Mouse (Mus musculus): ENCODE results near the gene Uncx.

DNA sequence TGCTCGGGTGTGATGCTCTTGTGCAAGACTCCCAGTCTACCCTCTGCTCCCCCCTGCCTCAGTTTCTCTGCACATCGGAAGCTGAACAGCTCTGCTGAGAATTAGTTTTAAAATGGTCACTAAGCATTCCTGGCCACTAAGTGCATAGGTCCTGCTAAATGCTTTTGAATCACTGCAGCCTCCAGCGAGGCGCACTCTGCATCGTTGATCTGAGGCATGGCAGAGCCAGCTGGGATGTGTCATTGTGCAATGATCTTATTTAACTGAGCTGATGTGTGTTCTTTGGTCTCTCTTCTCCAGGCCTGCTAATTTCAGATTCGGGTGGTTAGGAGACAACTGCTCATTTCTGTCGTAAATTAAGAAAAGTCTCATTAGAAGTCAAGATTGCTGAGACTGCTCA is 14.4 kb upstream of the Uncx start:
- TF ChIP-seq CTCF (IDR thresholded peaks at IDR 0.05; ENCODE audit: low read depth), result no peak
- no peak for TF ChIP-seq EP300 (IDR thresholded peaks at IDR 0.05; ENCODE audit: low read depth)
